Mouse (Mus musculus): ENCODE results near the gene Pde4d. TPM values are rescaled to one million over a fixed set of nuclear protein-coding genes. Genes with fewer than 3 reads are reported as not detected.

The Pde4d gene
- 103 and 105 TPM in 2 replicates for total RNA-seq (2014; rRNA removed)
- polyA plus RNA-seq (2015; fragmentation: Nextera tagmentation; extraction: Ambion mirVana): 16.0 and 19.0 TPM in 2 replicates

DNA sequence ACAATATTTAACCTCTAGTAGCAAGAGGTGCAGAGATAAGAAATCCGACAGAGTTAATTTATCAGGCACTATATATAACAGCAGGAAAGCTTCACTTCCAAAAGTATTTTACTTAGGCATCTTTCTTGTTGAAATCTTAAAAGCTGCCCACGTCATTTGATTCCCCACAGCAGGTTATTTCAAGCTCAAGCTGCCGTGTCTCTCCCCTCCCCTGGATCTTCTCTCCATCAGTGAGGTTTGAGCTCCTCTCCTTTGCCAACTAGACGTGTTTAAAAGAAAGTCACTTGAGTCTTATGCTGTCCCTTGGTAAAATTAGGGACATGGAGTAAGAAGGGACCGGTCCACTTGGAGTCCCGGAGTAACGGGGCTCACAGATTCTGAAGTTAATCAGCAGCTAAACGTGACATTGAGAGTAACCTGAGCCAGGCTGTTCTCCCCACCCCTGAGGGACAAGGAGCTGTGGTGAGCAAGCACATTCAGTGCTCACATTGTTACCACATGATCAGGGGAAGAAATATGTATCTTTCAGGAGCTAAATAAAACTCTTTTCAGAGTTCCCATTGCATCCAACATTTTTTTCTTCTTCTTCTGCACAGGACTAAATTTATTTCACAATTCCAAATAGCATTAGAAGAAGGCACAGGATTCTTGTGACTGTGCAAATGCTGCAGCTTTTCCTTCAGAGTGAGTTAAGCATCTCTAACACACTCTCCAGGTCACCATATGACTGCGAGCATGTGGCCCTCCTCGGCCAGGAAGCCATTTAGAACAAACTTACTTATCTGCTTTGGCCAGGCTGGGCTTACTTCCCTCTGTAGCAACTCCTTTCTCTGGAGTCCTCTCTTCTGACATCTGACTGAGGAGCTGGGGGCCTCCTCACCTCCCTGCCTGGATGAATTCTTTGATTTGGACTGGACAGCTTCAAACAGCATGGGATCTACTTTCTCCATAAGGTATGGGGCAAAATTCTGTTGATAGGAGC, at the start of gene Pde4d:
TSS of gene Pde4d (plus strand) at position 833 of the 982 bp plus-strand sequence.
- WGBS: 51% methylated on average over 10 of the region's 10 CpGs
- no peaks in the 10 kb centered on the region for H3K9me3 ChIP-seq (ENCODE audit: low read length)
- no peaks in the 10 kb centered on the region for H3K4me1 ChIP-seq (ENCODE audit: insufficient read depth, low read length)
- no peak within 1 kb of the TSS for H3K4me3 ChIP-seq (ENCODE audit: low read depth, low read length)
- H3K36me3 ChIP-seq (ENCODE audit: insufficient read depth, low read length): no peaks in the 10 kb centered on the region
- H3K27me3 ChIP-seq (ENCODE audit: insufficient read depth, low read length): no peaks in the 10 kb centered on the region
- no peak for TF ChIP-seq CTCF (IDR thresholded peaks at IDR 0.05)
- no peak within 1 kb of the TSS for H3K27ac ChIP-seq (ENCODE audit: low read depth, low read length)
- no peak within 1 kb of the TSS for H3K4me2 ChIP-seq (ENCODE audit: low read depth, low read length, poor library complexity, severe bottlenecking)
- ATAC-seq (ENCODE audit: low FRiP score) (no peak), DNase-seq (ENCODE audit: low spot score) (no peak)
- H3K9ac ChIP-seq (replicated peaks; ENCODE audit: low read length, poor library complexity, severe bottlenecking): no peak within 1 kb of the TSS

DNA sequence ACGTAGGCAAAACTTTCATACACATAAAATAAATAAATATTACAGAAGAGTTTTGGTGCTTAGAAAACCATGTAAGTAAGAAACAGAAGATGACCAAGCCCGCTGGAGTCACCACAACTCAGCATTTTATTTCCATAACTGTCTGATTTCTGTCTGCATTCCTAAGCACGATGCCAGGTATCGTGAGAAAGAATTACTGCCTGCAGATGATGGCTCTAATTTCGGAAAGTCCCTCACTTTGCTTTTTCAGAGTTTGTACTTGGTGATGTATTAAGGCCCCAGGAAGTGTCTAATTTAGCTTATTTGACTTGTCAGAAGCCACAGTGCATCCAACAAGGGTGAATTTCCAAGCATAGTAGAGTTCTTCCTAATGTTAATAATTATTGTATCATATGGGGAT, 46.6 kb upstream of the Pde4d start:
- Histone ChIP-seq H3K4me3 (ENCODE audit: low read depth, low read length) (no peak overlapping the region), H3K4me1 (ENCODE audit: insufficient read depth, low read length) (no peaks in the 10 kb centered on the region), H3K27me3 (ENCODE audit: insufficient read depth, low read length) (no peaks in the 10 kb centered on the region), H3K36me3 (ENCODE audit: insufficient read depth, low read length) (no peaks in the 10 kb centered on the region), H3K9ac (replicated peaks; ENCODE audit: low read length, poor library complexity, severe bottlenecking) (no peak overlapping the region), H3K4me2 (ENCODE audit: low read depth, low read length, poor library complexity, severe bottlenecking) (no peak overlapping the region), H3K27ac (ENCODE audit: low read depth, low read length) (no peak overlapping the region), H3K9me3 (ENCODE audit: low read length) (no peaks in the 10 kb centered on the region)
- ATAC-seq (ENCODE audit: low FRiP score) (no peak), DNase-seq (ENCODE audit: low spot score) (no peak)
- no peak for TF ChIP-seq CTCF (IDR thresholded peaks at IDR 0.05)
- WGBS: 91% methylated on average over 5 of the region's 5 CpGs

DNA sequence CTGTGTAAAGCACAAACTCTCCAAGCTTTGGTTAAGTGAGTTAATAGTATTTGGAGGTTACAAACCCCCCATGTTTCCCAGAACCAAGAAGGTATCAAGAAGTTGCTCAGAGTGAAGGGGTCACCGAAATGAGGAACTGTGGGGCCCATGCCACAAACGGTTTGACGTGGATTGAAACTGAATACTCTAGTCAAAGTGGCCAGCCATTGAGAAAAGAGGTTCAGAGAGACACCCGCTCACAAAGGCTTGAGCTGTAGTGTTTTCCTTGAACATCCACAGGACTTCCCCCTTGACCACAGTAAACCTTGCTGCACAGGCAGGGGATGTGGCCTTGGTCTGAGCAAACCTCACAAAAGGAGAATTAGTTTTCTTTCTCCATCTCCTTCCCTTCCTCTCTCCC, 45.4 kb upstream of the Pde4d start:
- H3K4me3 ChIP-seq (ENCODE audit: low read depth, low read length): no peak overlapping the region
- TF ChIP-seq CTCF (IDR thresholded peaks at IDR 0.05): no peak
- ATAC-seq (ENCODE audit: low FRiP score) (no peak), DNase-seq (ENCODE audit: low spot score) (no peak)
- no peak overlapping the region for H3K27ac ChIP-seq (ENCODE audit: low read depth, low read length)
- 91% methylated on average over 4 of the region's 4 CpGs for WGBS
- no peak overlapping the region for H3K4me2 ChIP-seq (ENCODE audit: low read depth, low read length, poor library complexity, severe bottlenecking)
- H3K9ac ChIP-seq (replicated peaks; ENCODE audit: low read length, poor library complexity, severe bottlenecking): no peak overlapping the region
- H3K27me3 ChIP-seq (ENCODE audit: insufficient read depth, low read length): no peaks in the 10 kb centered on the region
- no peaks in the 10 kb centered on the region for H3K36me3 ChIP-seq (ENCODE audit: insufficient read depth, low read length)
- no peaks in the 10 kb centered on the region for H3K9me3 ChIP-seq (ENCODE audit: low read length)
- no peaks in the 10 kb centered on the region for H3K4me1 ChIP-seq (ENCODE audit: insufficient read depth, low read length)

DNA sequence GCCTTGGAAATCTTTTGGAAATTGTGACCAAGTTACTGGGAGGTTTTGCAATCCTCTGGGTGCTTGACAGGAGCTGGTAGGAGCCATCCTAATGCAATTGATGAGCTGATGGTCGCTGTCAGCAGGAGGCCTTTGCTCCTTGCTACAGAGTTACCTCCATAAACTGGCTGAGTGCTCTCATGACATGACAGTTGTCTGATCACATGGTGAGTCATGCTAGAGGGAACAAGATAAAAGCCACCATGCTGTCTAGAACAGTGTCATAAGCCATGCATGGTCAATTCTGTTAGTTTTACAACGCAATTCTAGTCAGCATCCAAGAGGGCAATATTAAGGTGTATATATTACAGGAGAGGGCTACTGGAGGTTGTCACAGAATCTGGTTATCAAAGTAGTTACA, 34.3 kb upstream of the Pde4d start:
- no peak for ATAC-seq (ENCODE audit: low FRiP score)
- H3K4me2 ChIP-seq (ENCODE audit: low read depth, low read length, poor library complexity, severe bottlenecking): no peak overlapping the region
- H3K27me3 ChIP-seq (ENCODE audit: insufficient read depth, low read length): no peaks in the 10 kb centered on the region
- no peaks in the 10 kb centered on the region for H3K36me3 ChIP-seq (ENCODE audit: insufficient read depth, low read length)
- 67% methylated on average over 2 of the region's 2 CpGs for WGBS
- TF ChIP-seq CTCF (IDR thresholded peaks at IDR 0.05): no peak
- H3K27ac ChIP-seq (ENCODE audit: low read depth, low read length): no peak overlapping the region
- H3K4me3 ChIP-seq (ENCODE audit: low read depth, low read length): no peak overlapping the region
- H3K4me1 ChIP-seq (ENCODE audit: insufficient read depth, low read length): no peaks in the 10 kb centered on the region
- no peak overlapping the region for H3K9ac ChIP-seq (replicated peaks; ENCODE audit: low read length, poor library complexity, severe bottlenecking)
- no peaks in the 10 kb centered on the region for H3K9me3 ChIP-seq (ENCODE audit: low read length)
- no peak for DNase-seq (ENCODE audit: low spot score)

DNA sequence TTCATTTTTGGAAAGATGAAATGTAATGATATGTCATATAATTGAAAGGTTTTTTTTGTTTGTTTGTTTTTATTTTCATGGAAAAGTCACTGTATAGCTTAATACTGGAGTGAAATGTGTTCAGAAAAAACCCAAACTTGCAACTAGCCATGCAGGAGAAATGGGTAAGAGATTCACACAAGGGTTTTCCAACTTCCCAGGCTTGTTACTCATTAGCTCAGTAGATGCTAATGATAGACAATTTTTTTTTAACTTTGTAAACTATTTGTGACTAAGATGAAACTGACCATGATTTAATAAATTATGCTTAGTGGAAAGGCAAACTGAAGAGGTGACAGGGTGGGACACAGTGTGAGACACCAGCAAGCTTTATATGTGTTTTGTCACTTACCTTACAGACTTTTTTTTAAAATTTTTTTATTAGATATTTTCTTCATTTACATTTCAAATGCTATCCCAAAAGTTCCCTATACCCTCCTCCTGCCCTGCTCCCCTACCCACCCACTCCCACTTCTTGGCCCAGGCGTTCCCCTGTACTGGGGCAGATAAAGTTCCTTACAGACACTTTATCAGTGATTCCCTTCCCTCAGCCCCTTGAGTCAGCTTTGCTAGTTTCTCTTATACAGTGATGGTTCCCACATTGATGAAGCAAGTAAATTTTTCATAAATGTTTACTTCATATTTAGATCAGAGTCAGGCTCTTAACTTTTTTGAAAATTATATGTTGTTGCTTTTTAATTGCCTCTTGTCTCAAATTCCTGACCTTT, 30.8 kb upstream of the Pde4d start:
- no peak for ATAC-seq (ENCODE audit: low FRiP score)
- 91% methylated on average over 1 of the region's 1 CpGs for WGBS

More for the DNA sequence above, 30.8 kb upstream of the Pde4d start:
- no peak overlapping the region for H3K9ac ChIP-seq (replicated peaks; ENCODE audit: low read length, poor library complexity, severe bottlenecking)
- no peaks in the 10 kb centered on the region for H3K9me3 ChIP-seq (ENCODE audit: low read length)
- no peak for DNase-seq (ENCODE audit: low spot score)
- no peak overlapping the region for H3K4me2 ChIP-seq (ENCODE audit: low read depth, low read length, poor library complexity, severe bottlenecking)
- no peaks in the 10 kb centered on the region for H3K27me3 ChIP-seq (ENCODE audit: insufficient read depth, low read length)
- no peak overlapping the region for H3K4me3 ChIP-seq (ENCODE audit: low read depth, low read length)
- no peak for TF ChIP-seq CTCF (IDR thresholded peaks at IDR 0.05)
- no peaks in the 10 kb centered on the region for H3K36me3 ChIP-seq (ENCODE audit: insufficient read depth, low read length)
- no peaks in the 10 kb centered on the region for H3K4me1 ChIP-seq (ENCODE audit: insufficient read depth, low read length)
- no peak overlapping the region for H3K27ac ChIP-seq (ENCODE audit: low read depth, low read length)
